In genomic region chr15:42207187-42207846, GRCm38 (mm10) we compare ENCODE assay signal across 9 mouse cellular contexts.
DNase-seq lines count a peak whose midpoint lies in the region; ATAC-seq and TF ChIP-seq lines count a peak whose summit lies in the region.
"Had no signal": no experiment of that assay in that cellular context is flagged by ENCODE, and none has a peak within 500 bp of the region (broad histone marks: within the 10 kb centered on the region; RNA-seq: fewer than 3 reads in every experiment).

No protein-coding gene starts in this region.

- no peak overlapping the region for H3K4me3 ChIP-seq in lung, embryonic 16.5 days (ENCODE audit: low read length)
- H3K4me3 ChIP-seq in stomach, postnatal 0 days (ENCODE audit: low read depth, low read length): no peak overlapping the region
- H3K4me3 ChIP-seq: embryonic facial prominence, embryonic 12.5 days; stomach, embryonic 15.5 days had no signal

- H3K9ac ChIP-seq in lung, embryonic 16.5 days (ENCODE audit: low read length): no peak overlapping the region
- no peak overlapping the region for H3K9ac ChIP-seq in stomach, postnatal 0 days (ENCODE audit: low read length)
- H3K9ac ChIP-seq: embryonic facial prominence, embryonic 12.5 days; stomach, embryonic 15.5 days had no signal

- H3K4me1 ChIP-seq in lung, embryonic 16.5 days (replicated peaks; ENCODE audit: control insufficient read depth, insufficient read depth, low read length): no peaks in the 10 kb centered on the region
- H3K4me1 ChIP-seq in stomach, postnatal 0 days (replicated peaks; ENCODE audit: control insufficient read depth, insufficient read depth): no peaks in the 10 kb centered on the region
- H3K4me1 ChIP-seq: embryonic facial prominence, embryonic 12.5 days; stomach, embryonic 15.5 days had no signal

- H3K4me2 ChIP-seq in lung, embryonic 16.5 days (ENCODE audit: low read depth, low read length): no peak overlapping the region
- no peak overlapping the region for H3K4me2 ChIP-seq in stomach, postnatal 0 days (replicated peaks; ENCODE audit: low read depth)
- H3K4me2 ChIP-seq: embryonic facial prominence, embryonic 12.5 days; stomach, embryonic 15.5 days had no signal

- no peak overlapping the region for H3K27ac ChIP-seq in lung, embryonic 16.5 days (ENCODE audit: low read length)
- H3K27ac ChIP-seq in stomach, postnatal 0 days (replicated peaks): no peak overlapping the region
- H3K27ac ChIP-seq: embryonic facial prominence, embryonic 12.5 days; stomach, embryonic 15.5 days had no signal

- intact Hi-C loops in left cerebral cortex, postnatal 14 days (cut with DNase I): loop anchor here (2.0 kb wide), 2 partner anchors 497 to 707 kb away; no protein-coding TSS in a partner anchor
- intact Hi-C loops in left cerebral cortex, postnatal 36 days (cut with DNase I): loop anchor here (1.0 to 2.0 kb wide), 2 partner anchors 497 to 705 kb away; no protein-coding TSS in a partner anchor

- peak; percentile 81; the same call in 1 of the 2 replicates for ATAC-seq in lung, embryonic 16.5 days (ENCODE audit: low read depth)
- 0 out of 2 replicates have a peak, but pooled peaks have one; percentile 40 for ATAC-seq in stomach, postnatal 0 days (ENCODE audit: low FRiP score, low TSS enrichment)

- DNase-seq in left cerebral cortex, postnatal 14 days (ENCODE audit: low spot score in 2 of 2): peak; percentile 19 to 25
- DNase-seq in left cerebral cortex, postnatal 36 days (ENCODE audit: low spot score in 2 of 2): no peak
- peak; percentile 1 for DNase-seq in c-Kit-positive CD71-negative TER-119-negative erythroid progenitor cells, embryonic 14.5 days (ENCODE audit: low read depth)
- DNase-seq in fibroblast of lung, adult 2 months (ENCODE audit: low read depth): peak; percentile 19
- DNase-seq in stomach, postnatal 0 days (ENCODE audit: low spot score): no peak
- DNase-seq in urinary bladder, adult 18-20 months (ENCODE audit: low spot score in 2 of 2): no peak

- no peaks in the 10 kb centered on the region for H3K9me3 ChIP-seq in lung, embryonic 16.5 days (ENCODE audit: control insufficient read depth, low read length)
- no peaks in the 10 kb centered on the region for H3K9me3 ChIP-seq in stomach, postnatal 0 days (ENCODE audit: control insufficient read depth, low read length)
- H3K9me3 ChIP-seq: embryonic facial prominence, embryonic 12.5 days; stomach, embryonic 15.5 days had no signal

- no peak for TF ChIP-seq EP300 in stomach, postnatal 0 days (optimal IDR thresholded peaks at IDR 0.05)

- peak; percentile 71 for TF ChIP-seq CTCF in stomach, postnatal 0 days (IDR thresholded peaks at IDR 0.05; ENCODE audit: low read depth)

- 31% methylated on average over 5 of the region's 5 CpGs for WGBS in lung, embryonic 16.5 days
- WGBS in stomach, postnatal 0 days: 32% methylated on average over 5 of the region's 5 CpGs

- no peaks in the 10 kb centered on the region for H3K36me3 ChIP-seq in lung, embryonic 16.5 days (ENCODE audit: control insufficient read depth, insufficient read depth, low read length)
- no peaks in the 10 kb centered on the region for H3K36me3 ChIP-seq in stomach, postnatal 0 days (ENCODE audit: control insufficient read depth, insufficient read depth, low read length)
- H3K36me3 ChIP-seq: embryonic facial prominence, embryonic 12.5 days; stomach, embryonic 15.5 days had no signal

- no peaks in the 10 kb centered on the region for H3K27me3 ChIP-seq in lung, embryonic 16.5 days (ENCODE audit: control insufficient read depth, insufficient read depth, low read depth, low read length)
- no peaks in the 10 kb centered on the region for H3K27me3 ChIP-seq in stomach, postnatal 0 days (ENCODE audit: control insufficient read depth, insufficient read depth, low read length)
- H3K27me3 ChIP-seq: embryonic facial prominence, embryonic 12.5 days; stomach, embryonic 15.5 days had no signal

Comparison
In these comparisons a context has a peak if more than half of its experiments do, and no peak if none do; other contexts are left out.
1. DNase-seq: peak in left cerebral cortex, postnatal 14 days (2 of 2), c-Kit-positive CD71-negative TER-119-negative erythroid progenitor cells, embryonic 14.5 days (single experiment) and fibroblast of lung, adult 2 months (single experiment); none in left cerebral cortex, postnatal 36 days (0 of 2), stomach, postnatal 0 days (single experiment) and urinary bladder, adult 18-20 months (0 of 2).